Mouse (Mus musculus): ENCODE measurements around the gene Tubg2.

DNA sequence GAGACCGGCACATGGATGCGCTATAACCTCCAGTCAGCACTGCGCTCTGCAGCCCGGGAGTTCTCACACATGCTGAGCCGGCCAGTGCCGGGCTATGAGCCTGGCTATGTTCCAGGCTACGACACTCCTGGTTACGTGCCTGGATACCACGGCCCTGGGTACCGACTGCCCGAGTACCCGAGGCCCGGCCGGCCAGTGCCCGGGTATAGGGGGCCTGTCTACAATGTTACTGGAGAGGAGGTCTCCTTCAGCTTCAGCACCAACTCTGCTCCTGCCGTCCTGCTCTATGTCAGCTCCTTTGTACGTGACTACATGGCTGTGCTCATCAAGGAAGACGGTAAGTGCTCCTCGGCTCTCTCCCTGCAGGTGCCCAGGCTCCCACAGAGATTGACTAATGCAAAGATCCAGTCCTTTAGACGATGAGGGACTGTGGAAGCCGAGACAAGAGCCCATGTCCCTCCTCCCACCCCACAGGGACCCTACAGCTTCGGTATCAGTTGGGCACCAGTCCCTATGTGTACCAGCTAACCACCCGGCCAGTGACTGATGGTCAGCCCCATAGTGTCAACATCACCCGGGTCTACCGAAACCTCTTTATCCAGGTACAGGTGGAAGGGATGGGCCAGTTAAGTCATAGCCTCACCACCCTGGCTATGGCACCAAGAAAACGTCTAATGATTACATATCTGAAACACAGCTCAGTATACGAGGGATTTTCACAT is 31.0 kb downstream of the Tubg2 start:
- TF ChIP-seq CTCF (IDR thresholded peaks at IDR 0.05; ENCODE audit: low read depth) (no peak), EP300 (IDR thresholded peaks at IDR 0.05; ENCODE audit: low read depth) (no peak)
